Mouse (Mus musculus) MEL-GATA-1-ER (cell line): ENCODE data around the gene Fosb.
A peak's percentile ranks its signal among the peaks of the same experiment; 100 is the strongest.
"Not testable (repeated sequence)": the region's sequence is repeated elsewhere in the genome, so short reads cannot be mapped to it uniquely, and the experiment has no call there.

Experiments used
- DNase-seq: peaks from one replicate; pipeline ENCODE4 v3.0.0-alpha.2; 2012; ENCODE audit warnings: low read depth; ENCODE audit errors: extremely low read depth

Fosb gene

GRCm38 (mm10) chr7:19282791-19283405 lies 27.0 kb downstream of the Fosb start:
- no peak for DNase-seq

GRCm38 (mm10) chr7:19282385-19282784 lies 27.5 kb downstream of the Fosb start, which contains the start of gene Rtn2:
Gene Rtn2 (plus strand): TSS chr7:19282624.
- no peak for DNase-seq

DNA sequence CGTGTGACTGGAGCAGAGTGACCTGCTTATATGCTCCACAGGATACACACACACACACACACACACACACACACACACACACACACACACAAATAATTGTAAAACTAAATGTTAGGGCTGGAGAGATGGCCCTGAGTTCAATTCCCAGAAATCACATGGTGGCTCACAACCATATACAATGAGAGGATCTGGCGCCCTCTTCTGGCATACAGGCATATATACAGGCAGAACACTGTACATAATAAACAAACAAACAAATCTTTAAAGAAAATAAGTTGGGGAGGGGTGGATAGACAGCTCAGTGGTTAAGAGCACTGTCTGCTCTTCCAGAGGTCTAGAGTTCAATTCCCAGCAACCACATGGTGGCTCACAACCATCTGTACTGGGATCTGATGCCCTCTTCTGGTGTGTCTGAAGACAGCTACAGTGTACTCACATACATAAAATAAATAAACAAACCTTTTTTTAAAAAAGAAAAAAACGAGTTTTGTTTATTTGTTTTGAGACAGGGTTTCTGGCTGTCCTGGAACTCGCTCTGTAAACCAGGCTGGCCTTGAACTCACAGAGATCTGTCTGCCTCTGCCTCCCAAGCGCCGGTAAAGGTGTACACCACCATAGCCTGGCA lies 28.1 kb downstream of the Fosb start:
- DNase-seq: not testable (repeated sequence)

GRCm38 (mm10) chr7:19279581-19280114 lies 30.2 kb downstream of the Fosb start, which contains the start of gene Ppm1n:
Gene Ppm1n (minus strand): TSS chr7:19280064.
- no peak for DNase-seq

DNA sequence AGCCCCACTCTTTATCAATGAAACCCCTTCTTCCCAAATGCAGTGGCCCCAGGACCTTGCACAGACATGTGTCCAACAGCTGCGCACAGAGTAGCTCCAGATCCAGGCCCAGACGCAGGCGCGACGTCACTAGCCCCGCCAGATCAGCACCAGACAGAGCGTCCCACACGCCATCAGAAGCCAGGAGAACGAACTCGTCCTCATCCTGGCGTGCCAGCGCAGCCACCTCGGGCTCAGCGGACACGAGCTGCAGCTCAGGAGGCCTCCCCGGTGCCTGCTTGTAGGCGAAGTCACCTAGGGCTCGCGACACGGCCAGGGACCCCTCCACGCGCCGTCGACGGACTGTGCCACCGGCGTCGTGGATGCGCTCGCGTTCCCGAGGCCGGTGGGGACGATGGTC lies 30.8 kb downstream of the Fosb start:
- DNase-seq: no peak

- DNase-seq: no peak
These were observed 33.6 kb downstream of the Fosb start for GRCm38 (mm10) chr7:19276253-19276652.

GRCm38 (mm10) chr7:19272173-19272764 lies 37.6 kb downstream of the Fosb start:
- DNase-seq: peak; percentile 40

DNA sequence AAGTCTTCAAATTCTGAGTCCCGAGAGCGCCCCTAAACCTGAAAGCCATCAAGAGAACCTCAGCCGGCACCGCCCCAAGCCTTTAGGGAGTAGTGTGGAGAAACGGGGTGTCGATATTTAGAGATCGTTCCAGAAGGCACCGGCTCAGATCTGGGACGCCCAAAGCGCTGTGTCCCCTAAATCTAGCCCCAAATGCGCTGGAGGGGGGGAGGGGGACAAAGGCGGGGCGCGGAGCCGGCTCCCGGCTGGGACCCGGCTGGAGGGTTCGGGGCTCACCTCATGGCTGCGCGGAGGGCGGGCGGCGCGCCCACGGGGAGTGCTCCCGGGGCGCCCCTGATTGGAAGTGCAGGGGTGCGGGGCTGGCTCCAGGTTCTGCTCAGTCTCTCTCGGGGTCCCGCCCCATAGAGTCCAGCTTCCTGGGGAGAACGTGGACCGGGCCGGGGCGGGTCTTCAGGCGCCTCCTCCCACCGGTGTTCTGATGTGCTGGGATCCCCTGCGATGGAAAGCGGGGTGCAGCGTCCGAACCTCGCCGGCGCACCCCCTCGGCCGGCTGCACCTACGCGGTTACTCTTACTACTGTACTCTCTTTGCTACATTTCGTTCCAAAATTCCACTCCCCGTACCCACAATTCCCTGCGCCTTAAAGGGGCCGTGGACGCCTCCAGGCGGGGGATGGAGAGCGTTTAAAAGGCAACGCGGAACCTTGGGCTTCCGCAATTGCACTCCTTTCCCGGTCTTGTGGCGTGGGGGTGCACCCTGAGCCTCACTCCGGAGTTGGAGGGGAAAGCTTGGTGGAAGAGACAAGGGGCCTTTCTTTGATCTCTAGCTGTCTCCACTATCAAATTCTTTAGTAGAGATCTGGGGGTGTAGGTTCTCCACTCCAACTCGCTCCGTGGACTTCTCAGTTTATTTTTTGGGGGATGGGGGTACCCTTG lies 38.3 kb downstream of the Fosb start, which contains the start of gene Vasp:
Vasp (minus strand) TSS at position 580 of the 935 bp plus-strand sequence.
- DNase-seq: peak; percentile 81

GRCm38 (mm10) chr7:19270509-19271237 lies 39.2 kb downstream of the Fosb start:
- DNase-seq: no peak

DNA sequence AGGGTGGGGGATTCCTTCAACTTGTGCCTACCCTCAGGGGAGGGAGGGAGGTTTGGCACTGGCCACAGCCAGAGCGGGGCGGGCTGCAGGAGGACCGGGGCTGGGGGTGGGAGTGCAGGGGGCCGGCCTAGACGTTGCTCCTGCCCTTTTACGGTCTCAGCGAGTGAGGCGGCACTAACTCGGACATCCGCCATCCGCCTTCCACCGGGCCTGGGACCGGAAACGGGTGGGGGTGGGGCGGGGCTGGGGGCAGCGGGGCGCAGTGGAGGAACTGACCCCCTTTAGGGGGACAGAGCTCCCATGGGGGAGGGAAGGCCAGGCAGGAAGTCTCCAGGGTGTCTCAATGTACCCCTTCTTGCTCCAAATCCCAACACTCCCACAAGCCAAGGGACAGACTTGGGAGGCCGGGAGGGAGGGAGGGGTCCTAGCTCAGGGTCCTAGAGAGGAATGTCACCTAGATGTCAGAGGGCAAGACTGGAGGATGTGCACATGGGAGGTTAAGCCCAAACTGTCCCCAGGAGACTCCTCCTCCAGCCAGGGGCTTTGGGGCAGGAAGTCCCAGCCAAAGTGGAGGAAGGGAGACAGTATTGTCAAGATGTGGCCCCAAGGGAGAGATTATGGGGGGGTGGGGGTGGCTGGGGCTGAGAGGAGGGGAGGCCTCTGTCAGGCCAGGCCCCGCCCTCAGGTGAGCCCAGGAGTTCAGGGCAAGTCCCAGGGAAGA lies 40.0 kb downstream of the Fosb start:
- peak; percentile 34 for DNase-seq

GRCm38 (mm10) chr7:19268993-19269681 lies 40.7 kb downstream of the Fosb start:
- peak; percentile 13 for DNase-seq

DNA sequence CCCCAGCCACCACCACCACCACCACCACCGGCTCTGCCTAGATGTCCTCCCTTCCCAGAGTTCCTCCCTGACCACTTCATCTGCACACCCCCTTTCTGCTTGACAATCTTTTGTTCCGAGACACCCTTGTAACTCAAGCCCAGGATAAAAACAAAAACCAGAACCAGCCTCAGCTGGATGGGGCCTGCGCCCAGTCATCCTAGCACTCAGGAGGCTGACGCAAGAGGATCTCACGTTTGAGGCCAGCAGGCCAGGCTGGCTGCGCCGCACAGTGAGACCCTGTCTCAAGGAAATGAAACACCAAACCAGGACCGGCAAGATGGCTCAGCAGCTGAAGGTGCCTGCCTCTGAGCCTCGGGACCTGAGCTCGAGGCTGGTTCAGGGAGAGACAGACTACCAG lies 42.8 kb downstream of the Fosb start:
- DNase-seq: no peak

- DNase-seq: peak; percentile 93
These were observed 43.7 kb downstream of the Fosb start for GRCm38 (mm10) chr7:19265928-19266822.

- DNase-seq: peak; percentile 44
These were observed 44.7 kb downstream of the Fosb start for GRCm38 (mm10) chr7:19265147-19265546.

GRCm38 (mm10) chr7:19258336-19258735 lies 51.5 kb downstream of the Fosb start:
- no peak for DNase-seq

DNA sequence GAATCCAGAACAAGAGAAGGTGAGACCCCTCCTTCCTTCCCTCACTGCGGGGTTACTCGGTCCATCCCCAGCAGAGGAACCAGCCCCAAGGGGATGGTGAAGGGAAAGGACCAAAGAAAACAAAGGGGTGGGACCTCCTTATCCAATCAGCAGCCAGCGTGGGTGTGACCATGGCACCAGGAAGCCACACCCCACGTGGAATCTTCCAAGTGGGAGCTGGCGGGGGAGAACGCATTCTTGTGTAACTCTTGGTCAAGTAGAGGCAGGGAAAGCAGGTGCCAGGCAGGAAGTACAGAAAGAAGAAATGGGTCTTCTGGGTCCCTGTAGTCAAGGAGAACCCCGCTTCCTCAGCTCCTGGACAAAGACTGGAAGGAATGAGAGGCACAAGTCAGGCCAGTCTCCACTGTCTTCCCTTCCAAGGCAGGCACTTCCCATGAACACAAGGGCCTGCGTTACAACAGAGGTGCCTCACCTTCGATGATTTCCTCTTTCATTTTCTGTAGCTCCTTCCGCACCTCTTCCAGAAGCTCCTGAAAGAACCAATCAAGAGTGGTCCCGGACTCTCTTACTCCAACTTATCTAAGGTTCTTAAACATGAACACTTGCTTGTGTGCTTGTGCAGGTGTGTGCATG lies 52.3 kb downstream of the Fosb start:
- peak; percentile 68 for DNase-seq

- DNase-seq: no peak
These were observed 53.3 kb downstream of the Fosb start for GRCm38 (mm10) chr7:19256567-19256966.

GRCm38 (mm10) chr7:19255395-19255794 lies 54.5 kb downstream of the Fosb start:
- no peak for DNase-seq
